ENCODE assay signal across 7 mouse cellular contexts in genomic region chr13:60177797-60178110, GRCm38 (mm10). TPM values are rescaled to one million over a fixed set of nuclear protein-coding genes. Genes with fewer than 3 reads are reported as not detected.
DNase-seq lines count a peak whose midpoint lies in the region; ATAC-seq and TF ChIP-seq lines count a peak whose summit lies in the region.

No protein-coding gene starts in this region.

- H3K79me2 ChIP-seq in liver, adult 2 months (ENCODE audit: control insufficient read depth, insufficient read depth, low read length): no peaks in the 10 kb centered on the region; the same call in 1 of the 2 replicates

- 0% methylated on average over 13 of the region's 13 CpGs for WGBS in liver, adult 2 months
- under 1% methylated on average over 13 of the region's 13 CpGs for WGBS in forebrain, embryonic 11.5 days
- under 1% methylated on average over 13 of the region's 13 CpGs for WGBS in limb, embryonic 12.5 days
- under 1% methylated on average over 13 of the region's 13 CpGs for WGBS in olfactory bulb, adult 2 months

- H3K9ac ChIP-seq in liver, adult 2 months (ENCODE audit: low read depth, low read length): peak overlapping the region; percentile 20
- H3K9ac ChIP-seq in forebrain, embryonic 11.5 days (ENCODE audit: low read length): peak overlapping the region; percentile 43; the same call in 1 of the 2 replicates
- peak overlapping the region; percentile 52 for H3K9ac ChIP-seq in limb, embryonic 12.5 days (replicated peaks)

- H3K27me3 ChIP-seq in liver, adult 2 months (ENCODE audit: control insufficient read depth, insufficient read depth, low read length): no peaks in the 10 kb centered on the region
- no peaks in the 10 kb centered on the region for H3K27me3 ChIP-seq in forebrain, embryonic 11.5 days (ENCODE audit: control insufficient read depth, insufficient read depth, low read length)
- H3K27me3 ChIP-seq in limb, embryonic 12.5 days: no peaks in the 10 kb centered on the region

- no peaks in the 10 kb centered on the region for H3K9me3 ChIP-seq in forebrain, embryonic 11.5 days (ENCODE audit: control insufficient read depth, low read length)
- H3K9me3 ChIP-seq in limb, embryonic 12.5 days: no peaks in the 10 kb centered on the region

- H3K4me1 ChIP-seq in liver, adult 2 months (ENCODE audit: control insufficient read depth, insufficient read depth, low read length): peaks cover 6% of the 10 kb centered on the region
- H3K4me1 ChIP-seq in forebrain, embryonic 11.5 days (replicated peaks; ENCODE audit: control insufficient read depth, insufficient read depth, low read length): no peaks in the 10 kb centered on the region; the same call in 1 of the 2 replicates
- peaks cover 26% of the 10 kb centered on the region for H3K4me1 ChIP-seq in limb, embryonic 12.5 days (replicated peaks)
- peaks cover 8% of the 10 kb centered on the region; the same call in 1 of the 2 replicates for H3K4me1 ChIP-seq in olfactory bulb, adult 2 months (ENCODE audit: control insufficient read depth, insufficient read depth, low read length)

- no peak for TF ChIP-seq CTCF in liver, adult 2 months (IDR thresholded peaks at IDR 0.05; ENCODE audit: low read depth, low read length)
- TF ChIP-seq CTCF in olfactory bulb, adult 2 months (IDR thresholded peaks at IDR 0.05; ENCODE audit: insufficient read depth, low read depth, low read length): no peak

- peak overlapping the region; percentile 97 for H3K4me3 ChIP-seq in liver, adult 2 months (ENCODE audit: insufficient read depth, low read depth, low read length)
- peak overlapping the region; percentile 92 for H3K4me3 ChIP-seq in forebrain, embryonic 11.5 days (ENCODE audit: low read depth, low read length)
- peak overlapping the region; percentile 100 for H3K4me3 ChIP-seq in limb, embryonic 12.5 days (replicated peaks)
- peak overlapping the region; percentile 58 for H3K4me3 ChIP-seq in olfactory bulb, adult 2 months (ENCODE audit: insufficient read depth, low read depth, low read length)

- H3K36me3 ChIP-seq in liver, adult 2 months (ENCODE audit: control insufficient read depth, insufficient read depth, low read length): no peaks in the 10 kb centered on the region
- H3K36me3 ChIP-seq in forebrain, embryonic 11.5 days (ENCODE audit: control insufficient read depth, insufficient read depth, low read length): no peaks in the 10 kb centered on the region
- H3K36me3 ChIP-seq in limb, embryonic 12.5 days: peaks cover 14% of the 10 kb centered on the region

- H3K4me2 ChIP-seq in forebrain, embryonic 11.5 days (ENCODE audit: low read depth, low read length, severe bottlenecking): peak overlapping the region; percentile 73
- H3K4me2 ChIP-seq in limb, embryonic 12.5 days: peak overlapping the region; percentile 71

- no peak for DNase-seq in liver, adult 2 months (ENCODE audit: extremely low read depth, low read depth, low spot score)
- DNase-seq in liver: no peak
- DNase-seq in forebrain, embryonic 11.5 days (ENCODE audit: low spot score): no peak
- no peak for DNase-seq in spleen, postnatal 4 days (ENCODE audit: low spot score in 2 of 2)
- no peak for DNase-seq in layer of hippocampus, postnatal 36 days

- peak overlapping the region; percentile 95 for H3K27ac ChIP-seq in liver, adult 2 months (replicated peaks; ENCODE audit: insufficient read depth, low read depth, low read length)
- H3K27ac ChIP-seq in forebrain, embryonic 11.5 days (ENCODE audit: low read depth, low read length): peak overlapping the region; percentile 99
- H3K27ac ChIP-seq in limb, embryonic 12.5 days: peak overlapping the region; percentile 100
- H3K27ac ChIP-seq in olfactory bulb, adult 2 months (ENCODE audit: insufficient read depth, low read depth, low read length): no peak overlapping the region

- no peak for ATAC-seq in forebrain, embryonic 11.5 days (replicated peaks; ENCODE audit: low FRiP score)
- ATAC-seq in limb, embryonic 12.5 days (ENCODE audit: insufficient number of reproducible peaks, insufficient read depth, low FRiP score, low TSS enrichment, low read depth): no peak

- no peak for TF ChIP-seq POLR2A in liver, adult 2 months (IDR thresholded peaks at IDR 0.05; ENCODE audit: extremely low read depth, insufficient read depth, low read length)
- no peak for TF ChIP-seq POLR2A in olfactory bulb, adult 2 months (IDR thresholded peaks at IDR 0.05; ENCODE audit: insufficient read depth, low read depth, low read length)

RNA-seq across cellular contexts. Expression of gene Gas1, which starts 0.6 kb away (rescaled TPM):
- total RNA-seq in liver, adult 2 months (2014; rRNA removed): 13.9 and 23.2 TPM in 2 replicates
- polyA plus RNA-seq in liver, adult 2 months (2012; rRNA removed): 28.2 and 44.3 TPM in 2 replicates
- polyA plus RNA-seq in forebrain, embryonic 11.5 days (2014; fragmentation: Nextera tagmentation; extraction: Ambion mirVana): 185 and 192 TPM in 2 replicates
- 318 and 346 TPM in 2 replicates for polyA plus RNA-seq in limb, embryonic 12.5 days (2016; fragmentation: Nextera tagmentation; extraction: Ambion mirVana)
- not detected in 2 replicates for polyA plus RNA-seq in olfactory bulb, adult 2 months (2012; ENCODE audit: insufficient read depth, insufficient read length, low replicate concordance, missing spikeins)
- 10 to 100 TPM; 10.1 to 10.3 TPM for total RNA-seq in layer of hippocampus, postnatal 36 days (2021)

Comparison
In these comparisons a context has a peak if more than half of its experiments do, and no peak if none do; other contexts are left out.
1. RNA of gene Gas1, which starts 0.6 kb away (polyA plus RNA-seq): 318 to 346 TPM in limb, embryonic 12.5 days, 185 to 192 TPM in forebrain, embryonic 11.5 days and 28.2 to 44.3 TPM in liver, adult 2 months; not detected in olfactory bulb, adult 2 months; every median in the first group is over 10 times any median in the second.
2. Peak in every context shown above with its lines, with median percentiles within 50 percentile points of each other: H3K4me3 ChIP-seq and H3K9ac ChIP-seq.